Mouse (Mus musculus) yolk sac, embryonic 10.5 days (tissue): Measurements from ENCODE around the gene Uts2.
"Not testable (repeated sequence)": the region's sequence is repeated elsewhere in the genome, so short reads cannot be mapped to it uniquely, and the experiment has no call there.

Experiments used
- DNase-seq: peaks from one replicate; pipeline ENCODE4 v3.0.0-alpha.2; 2017; ENCODE audit warnings: low spot score

The Uts2 gene

GRCm38 (mm10) chr4:151015946-151016345, 19.0 kb downstream of the Uts2 start:
- DNase-seq = no peak

GRCm38 (mm10) chr4:151017356-151017755, 20.5 kb downstream of the Uts2 start:
- not testable (repeated sequence) for DNase-seq

DNA sequence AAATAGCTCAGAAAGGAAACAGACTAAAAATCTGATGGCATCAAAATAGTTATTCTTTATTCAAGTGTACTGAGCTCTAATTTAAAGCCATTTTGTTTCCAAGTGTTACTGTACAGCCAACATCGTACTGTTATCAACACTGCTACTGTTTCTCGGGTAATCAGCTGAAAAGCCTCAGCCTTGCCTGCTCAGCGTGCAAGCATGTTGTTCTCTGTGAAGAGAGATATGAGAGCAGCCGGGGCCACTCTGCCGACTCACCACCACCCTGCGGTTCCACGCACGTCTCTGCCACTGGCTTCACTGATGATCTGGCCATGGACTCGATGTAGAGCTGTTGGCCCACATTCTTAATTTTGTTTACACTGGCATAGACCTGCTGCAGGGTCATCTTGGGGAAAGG, 27.3 kb downstream of the Uts2 start:
- no peak for DNase-seq

- DNase-seq = no peak
Measured at GRCm38 (mm10) chr4:151027001-151027400, 30.1 kb downstream of the Uts2 start.

DNA sequence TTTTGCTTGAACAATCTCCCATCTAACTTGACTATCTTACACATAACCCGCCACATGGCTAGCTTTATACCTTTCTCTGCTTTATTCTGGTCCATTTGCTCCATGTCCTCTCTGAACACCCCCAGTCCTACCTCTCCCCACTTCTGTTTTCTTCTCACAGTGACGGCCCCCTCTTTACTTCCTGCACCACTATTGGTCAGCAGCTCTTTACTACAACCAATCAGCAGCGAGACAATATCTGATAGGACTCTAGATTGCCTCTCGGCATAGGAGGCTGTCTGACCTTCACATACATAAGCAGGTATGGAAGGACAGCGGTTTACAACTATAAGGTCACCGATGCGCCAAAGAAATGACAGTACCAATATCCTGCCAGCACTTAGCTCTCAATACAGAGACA, 39.6 kb downstream of the Uts2 start:
- no peak for DNase-seq

DNA sequence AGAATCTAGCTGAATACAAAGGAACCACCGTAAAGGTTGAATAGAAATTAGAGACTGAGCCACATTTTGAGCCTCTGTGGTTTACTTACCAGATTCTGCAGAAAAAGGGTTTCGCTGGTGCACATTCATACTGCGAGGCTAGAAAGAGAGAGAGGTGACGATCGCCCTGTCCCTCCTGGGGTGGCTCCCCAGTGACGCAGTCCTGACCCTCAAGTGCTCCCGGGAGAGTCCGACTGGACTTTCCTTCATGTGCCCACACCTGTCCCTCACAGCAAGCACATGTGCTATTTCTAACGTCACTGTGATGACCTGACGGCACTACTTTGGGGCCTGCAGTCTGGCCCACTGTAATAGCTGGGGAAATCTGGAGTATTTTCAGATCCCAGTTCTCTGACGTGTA, 40.9 kb downstream of the Uts2 start:
- no peak for DNase-seq

DNA sequence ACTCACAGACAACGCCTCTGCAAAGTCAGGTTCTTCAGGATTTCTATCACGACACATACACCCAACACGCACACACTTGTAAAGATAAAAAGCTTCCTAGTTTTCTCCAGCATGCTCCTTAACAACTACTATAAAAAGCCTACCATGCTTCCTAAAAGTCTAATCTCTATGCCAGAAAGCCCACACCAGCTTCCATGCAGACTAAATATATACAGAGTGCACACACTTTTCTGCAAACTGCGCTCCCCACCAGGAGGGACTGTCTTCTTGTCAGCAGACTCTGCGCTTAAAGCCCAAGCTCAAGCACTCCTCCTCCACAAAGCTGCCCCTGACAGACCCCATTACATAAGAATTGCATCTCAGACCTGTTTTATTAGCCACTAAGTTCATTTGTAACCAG, 44.6 kb downstream of the Uts2 start:
- DNase-seq = no peak

GRCm38 (mm10) chr4:151043281-151043680, 46.4 kb downstream of the Uts2 start:
- no peak for DNase-seq

DNA sequence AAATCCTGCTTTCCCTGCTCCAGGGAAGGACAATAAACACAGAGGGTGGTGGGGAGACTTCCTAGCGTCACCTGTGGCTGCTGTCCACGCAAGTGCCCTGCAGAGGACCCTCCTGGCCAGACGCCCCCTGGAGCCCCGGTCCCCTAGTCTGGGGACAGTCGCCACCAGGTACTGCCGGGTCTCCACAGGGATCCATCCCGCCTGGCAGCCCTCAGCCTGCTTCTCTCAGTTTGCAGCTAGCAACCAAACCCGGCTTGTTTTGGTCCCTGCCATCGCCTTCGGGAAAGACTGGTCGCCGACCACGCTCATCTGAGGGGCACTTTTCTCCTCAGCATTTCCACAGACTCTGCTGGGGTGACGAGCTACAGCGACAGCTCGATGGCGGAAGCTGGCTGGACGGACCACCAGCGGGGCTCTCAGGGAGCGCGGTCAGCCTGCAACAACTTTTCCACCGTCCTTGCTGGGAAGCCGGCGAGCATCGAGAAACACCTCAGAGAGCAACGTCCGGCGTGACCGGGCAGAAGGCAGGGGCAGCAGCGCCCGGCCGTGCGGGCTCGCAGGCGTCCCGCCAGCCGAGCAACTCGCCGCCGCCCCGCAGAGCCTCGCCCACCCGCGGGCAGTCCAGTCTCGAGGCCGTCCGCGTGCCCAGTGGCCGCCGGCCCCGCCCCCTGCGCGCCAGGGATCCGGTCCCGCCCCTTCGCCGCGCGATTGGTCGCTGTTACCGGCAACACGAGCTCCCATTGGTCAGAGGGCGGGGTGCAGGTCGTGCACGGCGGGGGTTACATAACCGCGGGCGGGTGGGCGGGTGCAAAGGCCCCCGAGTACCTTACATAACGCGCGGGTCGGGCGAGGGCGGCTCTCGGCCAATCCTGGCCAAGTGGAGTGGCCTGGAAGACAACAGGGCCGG, 47.4 kb downstream of the Uts2 start, which contains the start of gene Per3:
Gene Per3, minus strand, starts transcription at position 629 of the 907 bp plus-strand sequence.
- peak; percentile 97 for DNase-seq

DNA sequence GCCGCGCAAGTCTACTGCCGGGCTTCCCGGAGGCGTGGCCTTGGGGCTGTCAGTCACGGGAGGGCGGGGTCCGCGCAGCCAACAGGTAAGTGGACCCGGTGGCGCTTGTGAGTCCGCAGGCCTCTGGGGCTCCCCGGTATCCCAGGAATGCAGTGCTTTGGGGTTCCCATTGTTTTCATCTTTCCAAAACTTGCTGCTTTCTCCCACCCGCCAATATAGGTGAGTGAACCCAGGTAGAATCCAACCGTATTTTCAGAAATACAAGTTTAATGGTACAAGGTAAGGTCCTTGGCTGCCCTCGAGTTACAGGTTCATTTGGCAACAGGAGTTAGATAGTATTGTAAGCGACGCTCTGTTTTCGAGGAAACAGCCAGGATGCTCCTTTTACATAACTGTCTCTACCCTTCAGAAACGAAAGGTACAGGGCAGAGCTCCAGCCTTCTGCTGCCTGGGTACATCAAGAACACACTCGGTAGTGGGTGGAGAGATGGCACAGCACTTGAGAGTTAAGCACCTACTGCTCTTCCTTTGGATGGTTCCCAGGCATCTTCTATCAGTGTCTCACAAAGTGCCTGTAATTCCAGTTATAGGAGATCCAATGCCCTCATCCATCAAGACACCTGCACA, 48.2 kb downstream of the Uts2 start:
- DNase-seq = no peak

DNA sequence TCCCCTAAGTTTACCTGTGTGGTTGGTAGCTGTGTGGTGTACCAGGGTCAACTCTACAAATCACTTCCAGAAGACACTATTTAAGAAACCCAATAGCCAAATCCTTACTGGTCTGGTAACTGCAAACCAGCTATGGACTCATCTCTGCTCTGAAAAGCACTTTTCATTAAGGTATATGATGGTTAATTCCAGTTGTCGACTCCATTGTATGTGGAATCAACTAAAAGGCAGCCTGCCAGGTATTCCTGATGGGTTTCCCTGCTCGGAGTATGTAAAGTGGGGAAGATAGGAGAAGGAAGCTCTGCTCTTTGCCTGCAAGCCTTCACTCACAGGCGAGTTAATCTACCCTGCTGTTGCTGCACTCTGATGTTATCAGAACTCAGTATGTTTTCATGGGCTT, 49.6 kb downstream of the Uts2 start:
- no peak for DNase-seq

DNA sequence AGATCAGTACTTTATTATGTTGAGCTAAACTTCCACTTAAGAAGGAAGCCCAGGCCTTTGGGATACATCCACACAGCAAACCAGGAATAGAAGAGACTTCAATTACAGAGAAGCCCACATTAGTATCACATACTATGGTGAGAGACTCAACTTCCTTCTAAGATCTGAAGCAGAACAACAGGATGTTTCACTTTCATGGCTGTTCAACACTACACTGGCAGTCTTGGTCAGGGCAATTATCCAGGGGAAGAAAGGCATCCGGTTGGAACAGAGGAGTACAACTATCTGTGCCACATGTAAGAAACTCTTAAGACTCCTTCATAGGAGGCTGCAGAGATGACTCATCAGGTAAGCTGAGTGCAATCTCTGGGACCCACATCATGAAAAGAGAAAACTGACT, 54.3 kb downstream of the Uts2 start:
- no peak for DNase-seq
